Mouse (Mus musculus) intestine, embryonic 14.5 days (tissue): Measurements from ENCODE around the gene Olfr551. TPM values are rescaled to one million over a fixed set of nuclear protein-coding genes. Genes with fewer than 3 reads are reported as not detected.

Source experiments
- ATAC-seq: fragments of 200-750 bp; cut with Nextera tagmentation; replicated peaks from 2 replicates; pipeline ENCODE4 v1.8.0; 2017; ENCODE audit warnings: low read depth, moderate number of reproducible peaks, moderate TSS enrichment, moderate library complexity; ENCODE audit not compliant: low FRiP score, low TSS enrichment
- DNase-seq: peaks from one replicate; pipeline ENCODE4 v3.0.0-alpha.2; 2018; ENCODE audit warnings: low spot score
- H3K27ac ChIP-seq: fragments of 300-500 bp; sonication (generic); 2 replicates; pipeline ENCODE4 v1.5.1; 2014; ENCODE audit warnings: low read depth, mild to moderate bottlenecking, control low read depth
- H3K27me3 ChIP-seq: fragments of 300-500 bp; sonication (generic); replicated peaks from 2 replicates; pipeline ENCODE4 v1.6.1; 2014; ENCODE audit warnings: low read length, control low read depth; ENCODE audit not compliant: control insufficient read depth, insufficient read depth
- H3K36me3 ChIP-seq: fragments of 300-500 bp; sonication (generic); 2 replicates; pipeline ENCODE4 v1.6.1; 2014; ENCODE audit warnings: low read length, control low read depth; ENCODE audit not compliant: control insufficient read depth, insufficient read depth
- H3K4me1 ChIP-seq: fragments of 300-500 bp; sonication (generic); replicated peaks from 2 replicates; pipeline ENCODE4 v1.6.1; 2014; ENCODE audit warnings: low read length, control low read depth, mixed read lengths; ENCODE audit not compliant: control insufficient read depth, insufficient read depth
- H3K4me2 ChIP-seq: fragments of 300-500 bp; sonication (generic); 2 replicates; pipeline ENCODE4 v1.6.1; 2014; ENCODE audit warnings: low read length
- H3K4me3 ChIP-seq: fragments of 300-500 bp; sonication (generic); 2 replicates; pipeline ENCODE4 v1.5.1; 2014; ENCODE audit warnings: low read depth, low read length, control low read depth, mixed read lengths
- H3K9ac ChIP-seq: fragments of 300-500 bp; sonication (generic); 2 replicates; pipeline ENCODE4 v1.6.1; 2014; ENCODE audit warnings: mild to moderate bottlenecking, low read length
- H3K9me3 ChIP-seq: fragments of 300-500 bp; sonication (generic); 2 replicates; pipeline ENCODE4 v1.6.1; 2016; ENCODE audit warnings: low read length, control low read depth; ENCODE audit not compliant: control insufficient read depth
- WGBS: fragments of 180-500 bp; shearing (Covaris S2); extraction: QIAGEN DNeasy Blood & Tissue Kit; methylation state at CpG from one replicate; pipeline ENCODE4 v1.1.7; 2014; 5-methylcytosine and 5-hydroxymethylcytosine counted together
- polyA plus RNA-seq: library from polyadenylated mRNA; unstranded; fragments of >200 nt; fragmentation: Nextera tagmentation; extraction: Ambion mirVana; gene quantifications from 2 replicates; pipeline ENCODE4 v1.2.1, GENCODE M21; 2014

The Olfr551 gene
- polyA plus RNA-seq, 1 experiment from 2014 or later, result not detected

GRCm38 (mm10) chr7:102534449-102534848 lies 57.2 kb downstream of the Olfr551 start, which contains the start of gene Olfr547:
Gene Olfr547 (plus strand): TSS chr7:102534749.
- Histone ChIP-seq H3K27ac (no peak within 1 kb of the TSS), H3K27me3 (no peaks in the 10 kb centered on the region), H3K9me3 (no peaks in the 10 kb centered on the region), H3K36me3 (no peaks in the 10 kb centered on the region), H3K9ac (no peak within 1 kb of the TSS), H3K4me2 (no peak within 1 kb of the TSS), H3K4me1 (no peaks in the 10 kb centered on the region), H3K4me3 (no peak within 1 kb of the TSS)
- 74% methylated on average over 1 of the region's 1 CpGs for WGBS
- ATAC-seq, result no peak
- no peak for DNase-seq

Other genes with a start within 250 kb of the Olfr551 start
- gene Rrm1, start 150.2 kb downstream of the Olfr551 start, polyA plus RNA-seq, result 158 and 169 TPM in 2 replicates
- gene Olfr543, start 110.2 kb downstream of the Olfr551 start, polyA plus RNA-seq, result 0.77 and 0.96 TPM in 2 replicates
- 0.12 TPM in 1 of 2 replicates, not detected in the other for gene Olfr544, start 103.6 kb downstream of the Olfr551 start, polyA plus RNA-seq
- 0.05 TPM in 1 of 2 replicates, not detected in the other for gene Olfr545, start 92.3 kb downstream of the Olfr551 start, polyA plus RNA-seq
- not detected in 2 replicates for gene Olfr547, start 57.1 kb downstream of the Olfr551 start, polyA plus RNA-seq
- not detected in 2 replicates for gene Olfr548-ps1, start 51.0 kb downstream of the Olfr551 start, polyA plus RNA-seq
- not detected in 2 replicates for gene Olfr549, start 42.0 kb downstream of the Olfr551 start, polyA plus RNA-seq
- gene Trim21, start 26.4 kb downstream of the Olfr551 start, polyA plus RNA-seq, result 0.81 and 1.2 TPM in 2 replicates
- gene Olfr550, start 20.4 kb downstream of the Olfr551 start, polyA plus RNA-seq, result not detected in 2 replicates
- gene Olfr552, start 5.9 kb upstream of the Olfr551 start, polyA plus RNA-seq, result not detected in 2 replicates
- gene Olfr553, start 26.3 kb upstream of the Olfr551 start, polyA plus RNA-seq, result not detected in 2 replicates
- gene Olfr554, start 46.5 kb upstream of the Olfr551 start, polyA plus RNA-seq, result not detected in 2 replicates
- not detected in 2 replicates for gene Olfr555, start 66.9 kb upstream of the Olfr551 start, polyA plus RNA-seq
- not detected in 2 replicates for gene Olfr556, start 73.0 kb upstream of the Olfr551 start, polyA plus RNA-seq
- 13.5 and 14.2 TPM in 2 replicates for gene Trim68, start 95.4 kb upstream of the Olfr551 start, polyA plus RNA-seq
- not detected in 2 replicates for gene Olfr557, start 104.0 kb upstream of the Olfr551 start, polyA plus RNA-seq
- 0.11 TPM in 1 of 2 replicates, not detected in the other for gene Olfr558, start 110.3 kb upstream of the Olfr551 start, polyA plus RNA-seq
- not detected in 2 replicates for gene Olfr33, start 127.2 kb upstream of the Olfr551 start, polyA plus RNA-seq
- gene Olfr559, start 135.6 kb upstream of the Olfr551 start, polyA plus RNA-seq, result not detected in 2 replicates
- gene Olfr560, start 167.5 kb upstream of the Olfr551 start, polyA plus RNA-seq, result 0.15 TPM in 1 of 2 replicates, not detected in the other
- 0.31 and 0.39 TPM in 2 replicates for gene Olfr78, start 167.6 kb upstream of the Olfr551 start, polyA plus RNA-seq
- not detected in 2 replicates for gene Olfr561, start 179.3 kb upstream of the Olfr551 start, polyA plus RNA-seq
- not detected in 2 replicates for gene Olfr564, start 211.6 kb upstream of the Olfr551 start, polyA plus RNA-seq